Mouse (Mus musculus) monocyte, adult 5-6 weeks (primary cell): ENCODE results near the gene Olfr1093. TPM values are rescaled to one million over a fixed set of nuclear protein-coding genes. Genes with fewer than 3 reads are reported as not detected.

Source experiments
- ATAC-seq: fragments of 153-309, 156-312 bp; replicated peaks from 2 replicates; pipeline ENCODE4 v1.8.0; 2017; ENCODE audit warnings: mild to moderate bottlenecking; ENCODE audit not compliant: low TSS enrichment, insufficient number of reproducible peaks, severe bottlenecking, poor library complexity, low FRiP score
- total RNA-seq: library from RNA; stranded (forward); fragments of 200-1000, 200-491, 200-594 nt; gene quantifications from 3 replicates; pipeline ENCODE4 v1.2.3, GENCODE M21; 2017

Olfr1093 gene
- total RNA-seq = not detected in 3 replicates

DNA sequence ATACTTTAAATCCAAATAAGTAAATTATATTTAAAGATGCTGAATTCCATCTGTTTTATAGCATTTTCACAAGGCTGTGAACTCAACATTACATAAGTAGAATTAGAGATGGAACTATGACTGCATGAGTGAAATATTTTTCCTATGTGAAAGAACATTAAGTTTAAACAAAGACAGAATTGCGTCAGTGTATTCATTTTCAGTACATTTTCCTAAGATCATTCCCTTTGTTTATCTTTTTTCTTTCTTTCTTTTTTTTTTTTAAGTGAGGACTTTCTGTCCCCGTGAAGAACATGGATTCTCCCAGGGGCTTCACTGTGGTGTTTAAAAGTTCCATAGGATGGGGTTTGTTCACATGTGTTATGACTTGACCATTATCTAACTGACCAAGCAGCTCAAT is at the start of gene Olfr1093:
TSS of gene Olfr1093 (plus strand) at position 301 of the 400 bp plus-strand sequence.
- ATAC-seq = no peak

DNA sequence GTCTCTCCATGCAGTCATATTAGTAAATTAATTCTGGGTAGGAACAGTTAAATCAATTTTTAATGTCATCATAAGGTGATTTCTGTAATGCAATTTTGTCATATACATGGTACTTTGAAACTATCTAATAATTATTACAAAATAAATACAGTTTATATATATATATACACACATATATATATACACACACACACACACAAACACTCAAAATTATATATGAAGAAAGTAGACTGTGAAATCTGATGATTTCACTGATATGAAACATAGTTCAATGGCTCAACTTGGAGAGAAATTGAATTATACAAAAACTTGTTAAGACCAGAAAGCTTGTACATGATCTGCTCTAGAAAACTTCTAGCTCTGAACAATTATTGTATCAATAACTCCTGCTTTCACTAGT is 48.7 kb upstream of the Olfr1093 start, which contains the start of gene Olfr1089:
TSS of gene Olfr1089 (minus strand) at position 101 of the 400 bp plus-strand sequence.
- no peak for ATAC-seq

DNA sequence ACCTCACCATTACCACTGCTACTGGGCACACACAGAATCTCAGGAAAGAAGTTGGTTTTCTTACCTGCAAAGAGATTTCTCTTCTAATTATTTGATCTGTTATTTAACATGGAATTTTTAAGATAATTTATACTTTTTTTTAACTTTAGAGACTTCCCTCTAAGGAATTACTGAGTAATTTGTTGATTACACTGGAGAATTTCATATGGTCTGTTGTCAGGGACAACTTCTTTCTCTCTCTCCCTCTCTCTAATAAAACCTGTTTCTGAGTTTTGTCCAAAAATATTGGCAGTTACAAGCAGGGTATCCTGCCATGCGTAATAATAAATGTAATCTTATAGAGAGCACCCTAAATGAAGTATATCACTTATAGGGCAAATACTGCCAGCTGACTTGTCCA is 23.4 kb upstream of the Olfr1093 start, which contains the start of gene Olfr1090:
TSS of gene Olfr1090 (minus strand) at position 101 of the 400 bp plus-strand sequence.
- no peak for ATAC-seq

DNA sequence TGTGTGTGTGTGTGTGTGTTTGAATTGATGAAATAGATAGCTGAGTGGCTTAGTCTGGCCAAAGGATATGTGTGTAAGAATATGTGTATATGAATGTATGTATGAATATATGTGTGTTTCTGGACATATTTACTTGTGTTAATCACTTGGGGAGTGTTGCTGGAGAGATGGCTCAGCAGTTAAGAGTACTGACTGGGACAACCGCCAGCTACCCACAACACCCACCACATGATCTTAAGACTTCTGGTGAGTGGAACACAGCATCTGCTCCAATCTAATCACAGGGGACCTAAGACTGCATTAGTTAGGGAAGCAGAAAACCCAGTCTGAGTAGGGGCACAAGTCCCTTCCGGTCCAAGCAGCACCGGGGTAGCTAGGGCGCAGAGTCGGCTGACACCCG is 21.2 kb upstream of the Olfr1093 start:
- ATAC-seq = no peak

DNA sequence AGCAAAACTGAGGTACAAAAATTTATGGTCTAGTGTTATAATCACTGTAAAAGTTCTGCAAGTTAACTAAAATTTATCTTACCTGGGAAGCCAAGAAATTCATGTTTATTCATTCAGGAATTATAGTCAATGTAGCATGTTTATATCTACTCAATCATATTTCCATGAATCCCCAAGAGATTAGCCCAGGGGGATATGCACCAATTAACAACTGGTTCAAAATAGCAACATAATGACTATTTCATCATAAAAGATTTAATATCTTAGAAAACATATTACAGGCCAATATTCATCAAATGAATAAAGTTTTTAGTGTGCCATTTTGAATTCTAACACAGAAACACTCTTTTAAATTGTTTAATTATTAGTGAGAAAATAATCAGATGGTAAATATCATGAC is 27.6 kb downstream of the Olfr1093 start, which contains the start of gene Olfr141:
TSS of gene Olfr141 (minus strand) at position 101 of the 400 bp plus-strand sequence.
- no peak for ATAC-seq

DNA sequence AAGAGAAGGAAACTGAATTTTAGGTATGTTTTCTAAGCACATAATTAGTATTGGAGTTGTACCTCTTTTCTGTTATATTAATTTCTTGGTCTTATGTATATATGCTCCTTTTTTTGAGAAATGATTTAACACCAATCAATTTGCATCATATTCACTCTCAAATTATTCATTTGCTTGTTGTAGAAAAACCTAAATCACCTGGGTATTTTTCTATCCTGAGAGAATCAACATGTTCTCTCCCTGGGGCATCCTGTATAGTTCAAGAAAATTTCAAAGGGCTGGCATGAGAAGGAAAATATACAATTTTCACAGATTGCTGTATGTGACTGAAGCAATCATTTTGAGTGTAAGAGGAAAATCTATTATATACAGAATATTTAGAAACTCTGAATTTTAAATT is 42.1 kb downstream of the Olfr1093 start, which contains the start of gene Olfr1094:
TSS of gene Olfr1094 (plus strand) at position 301 of the 400 bp plus-strand sequence.
- no peak for ATAC-seq

Other genes with a start within 250 kb of the Olfr1093 start
- gene Olfr1079, start 240.0 kb upstream of the Olfr1093 start, total RNA-seq = not detected in 3 replicates
- gene Olfr1080, start 224.2 kb upstream of the Olfr1093 start, total RNA-seq = not detected in 3 replicates
- not detected in 3 replicates for gene Olfr1082, start 183.5 kb upstream of the Olfr1093 start, total RNA-seq
- not detected in 3 replicates for gene Olfr1084, start 142.8 kb upstream of the Olfr1093 start, total RNA-seq
- not detected in 3 replicates for gene Olfr1085, start 120.5 kb upstream of the Olfr1093 start, total RNA-seq
- not detected in 3 replicates for gene Olfr1086, start 102.4 kb upstream of the Olfr1093 start, total RNA-seq
- gene Olfr1087, start 84.1 kb upstream of the Olfr1093 start, total RNA-seq = not detected in 3 replicates
- not detected in 3 replicates for gene Olfr1089, start 48.8 kb upstream of the Olfr1093 start, total RNA-seq
- gene Olfr1090, start 23.5 kb upstream of the Olfr1093 start, total RNA-seq = not detected in 3 replicates
- not detected in 3 replicates for gene Olfr141, start 27.5 kb downstream of the Olfr1093 start, total RNA-seq
- not detected in 3 replicates for gene Olfr1094, start 42.2 kb downstream of the Olfr1093 start, total RNA-seq
- gene Olfr1095, start 69.2 kb downstream of the Olfr1093 start, total RNA-seq = not detected in 3 replicates
- gene Gm13723, start 92.3 kb downstream of the Olfr1093 start, total RNA-seq = not detected in 3 replicates
- gene Olfr1097, start 109.7 kb downstream of the Olfr1093 start, total RNA-seq = not detected in 3 replicates
- gene Olfr1098, start 142.1 kb downstream of the Olfr1093 start, total RNA-seq = not detected in 3 replicates
- not detected in 3 replicates for gene Olfr1099, start 178.2 kb downstream of the Olfr1093 start, total RNA-seq
- not detected in 3 replicates for gene Olfr1100, start 197.5 kb downstream of the Olfr1093 start, total RNA-seq
- not detected in 3 replicates for gene Olfr1101, start 208.7 kb downstream of the Olfr1093 start, total RNA-seq
- gene Olfr1102, start 215.9 kb downstream of the Olfr1093 start, total RNA-seq = not detected in 3 replicates
- not detected in 3 replicates for gene Olfr1104, start 244.6 kb downstream of the Olfr1093 start, total RNA-seq